Mouse (Mus musculus): ENCODE data around the gene Vac14.

DNA sequence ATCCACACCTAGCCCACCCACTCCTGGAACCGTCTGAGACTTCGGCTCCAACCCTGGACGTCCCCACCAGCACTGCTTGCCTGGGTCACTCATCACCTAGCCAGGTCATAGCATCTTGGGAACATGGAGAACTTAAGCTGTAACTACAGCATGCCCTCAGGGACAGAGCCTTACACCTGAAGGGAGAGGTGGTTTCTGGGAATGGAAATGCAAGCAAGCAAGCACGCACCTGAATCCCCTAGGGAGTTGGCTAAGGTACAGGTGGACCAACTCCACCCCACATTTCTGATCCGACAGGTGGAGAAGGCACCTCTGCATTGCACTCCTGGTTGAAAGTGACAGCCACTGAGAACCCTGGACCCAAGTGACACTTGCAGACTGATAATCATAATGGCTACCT, 133.1 kb downstream of the Vac14 start:
- TF ChIP-seq GATA1 (IDR thresholded peaks at IDR 0.05; ENCODE audit: low read length) (no peak), TAL1 (IDR thresholded peaks at IDR 0.05; ENCODE audit: low read length) (no peak)
